Mouse (Mus musculus): ENCODE data around the gene Ush1g. TPM values are rescaled to one million over a fixed set of nuclear protein-coding genes. Genes with fewer than 3 reads are reported as not detected.

Ush1g gene
- polyA plus RNA-seq, 1 experiment, result 0.16 TPM

- H3K27me3 ChIP-seq (ENCODE audit: control insufficient read depth, insufficient read depth, insufficient read length), result peaks cover 41% of the 10 kb centered on the region
- no peak overlapping the region for H3K4me2 ChIP-seq (ENCODE audit: low read depth)
- H3ac ChIP-seq (ENCODE audit: control insufficient read depth, insufficient read length), result no peak overlapping the region
- no peak for TF ChIP-seq POLR2A (IDR thresholded peaks at IDR 0.05; ENCODE audit: insufficient read length, low read depth)
- no peaks in the 10 kb centered on the region for H3K36me3 ChIP-seq (ENCODE audit: control insufficient read depth, insufficient read depth)
- H3K4me3 ChIP-seq, result no peak overlapping the region
- H3K79me2 ChIP-seq (ENCODE audit: control insufficient read depth, insufficient read depth), result no peaks in the 10 kb centered on the region
These were observed 53.9 kb downstream of the Ush1g start for GRCm38 (mm10) chr11:115267958-115268357.

DNA sequence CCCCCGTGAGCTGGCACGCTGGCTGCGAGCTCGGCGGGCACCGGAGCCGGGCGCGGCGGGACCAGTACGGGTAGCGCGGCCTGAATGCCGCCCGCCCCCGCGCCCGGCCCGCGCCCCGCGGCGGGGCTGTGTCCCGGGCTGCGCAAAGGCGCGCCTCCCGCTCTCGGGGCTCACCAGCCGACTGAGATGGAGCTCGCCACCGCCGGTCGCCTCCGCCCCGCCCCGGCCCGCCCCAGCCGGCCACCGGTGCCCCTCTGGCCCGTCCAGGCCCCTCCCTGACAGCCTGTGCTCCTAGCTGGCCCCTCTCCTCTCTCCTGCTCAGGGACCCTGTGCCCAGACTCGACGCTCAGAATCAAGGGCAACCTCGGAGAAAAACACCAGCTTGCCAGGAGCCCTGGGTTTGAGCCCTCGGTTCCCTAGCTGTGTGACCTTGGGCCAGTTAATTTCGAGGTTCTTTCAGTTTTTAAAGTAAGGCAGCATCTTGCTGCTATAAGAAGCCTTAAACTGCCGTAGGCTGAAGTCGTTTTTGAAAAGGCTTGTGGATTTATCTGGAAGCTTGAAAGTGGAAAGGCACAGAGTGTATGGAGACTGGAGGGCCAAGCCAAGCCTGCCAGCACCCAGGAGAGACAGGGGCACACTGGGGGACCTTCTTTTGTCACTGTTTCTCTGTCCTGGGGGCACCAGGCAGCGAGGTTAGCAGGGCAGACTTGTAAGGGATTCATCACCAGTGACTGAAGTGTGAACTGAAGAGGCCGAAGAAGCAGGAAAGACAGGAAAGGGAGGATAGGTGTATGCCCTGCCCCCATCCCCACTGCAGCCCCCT is 54.6 kb downstream of the Ush1g start, which contains the start of gene Grin2c:
Grin2c (minus strand) TSS at position 183 of the 823 bp plus-strand sequence.
- Histone ChIP-seq H3K27me3 (ENCODE audit: control insufficient read depth, insufficient read depth, insufficient read length) (peaks cover 48% of the 10 kb centered on the region), H3K4me2 (ENCODE audit: low read depth) (no peak within 1 kb of the TSS), H3K79me2 (ENCODE audit: control insufficient read depth, insufficient read depth) (no peaks in the 10 kb centered on the region), H3K36me3 (ENCODE audit: control insufficient read depth, insufficient read depth) (no peaks in the 10 kb centered on the region), H3K4me3 (no peak within 1 kb of the TSS), H3ac (ENCODE audit: control insufficient read depth, insufficient read length) (no peak within 1 kb of the TSS)
- TF ChIP-seq POLR2A (IDR thresholded peaks at IDR 0.05; ENCODE audit: insufficient read length, low read depth) (no peak), SRF (IDR thresholded peaks at IDR 0.05; ENCODE audit: control insufficient read depth, insufficient read length, low read depth) (no peak), E2F4 (IDR thresholded peaks at IDR 0.05; ENCODE audit: insufficient read depth) (no peak), MYOG (IDR thresholded peaks at IDR 0.05; ENCODE audit: control insufficient read depth in 1 of 3, insufficient read depth in 1 of 3, insufficient read length in 2 of 3, low read depth in 2 of 3) (no peak), REST (IDR thresholded peaks at IDR 0.05; ENCODE audit: insufficient read depth, insufficient read length) (no peak), TCF3 (IDR thresholded peaks at IDR 0.05; ENCODE audit: insufficient read length, low read depth) (no peak), MYOD1 (IDR thresholded peaks at IDR 0.05; ENCODE audit: control insufficient read depth in 1 of 3, insufficient read length in 2 of 3, low read depth in 2 of 3) (no peak), POLR2AphosphoS2 (IDR thresholded peaks at IDR 0.05; ENCODE audit: insufficient read length, low read depth) (no peak), TCF12 (IDR thresholded peaks at IDR 0.05; ENCODE audit: insufficient read depth, poor library complexity, severe bottlenecking) (no peak), MAX (IDR thresholded peaks at IDR 0.05; ENCODE audit: low read depth) (no peak), CEBPB (IDR thresholded peaks at IDR 0.05; ENCODE audit: insufficient read depth, poor library complexity, severe bottlenecking) (no peak), USF1 (IDR thresholded peaks at IDR 0.05; ENCODE audit: low read depth) (no peak)

GRCm38 (mm10) chr11:115266400-115266778 is 55.5 kb downstream of the Ush1g start:
- Histone ChIP-seq H3K4me3 (no peak overlapping the region), H3K27me3 (ENCODE audit: control insufficient read depth, insufficient read depth, insufficient read length) (peaks cover 55% of the 10 kb centered on the region), H3ac (ENCODE audit: control insufficient read depth, insufficient read length) (no peak overlapping the region), H3K36me3 (ENCODE audit: control insufficient read depth, insufficient read depth) (no peaks in the 10 kb centered on the region), H3K79me2 (ENCODE audit: control insufficient read depth, insufficient read depth) (no peaks in the 10 kb centered on the region), H3K4me2 (ENCODE audit: low read depth) (no peak overlapping the region)
- TF ChIP-seq MYOG (IDR thresholded peaks at IDR 0.05; ENCODE audit: control insufficient read depth in 1 of 3, insufficient read depth in 1 of 3, insufficient read length in 2 of 3, low read depth in 2 of 3), result no peak

DNA sequence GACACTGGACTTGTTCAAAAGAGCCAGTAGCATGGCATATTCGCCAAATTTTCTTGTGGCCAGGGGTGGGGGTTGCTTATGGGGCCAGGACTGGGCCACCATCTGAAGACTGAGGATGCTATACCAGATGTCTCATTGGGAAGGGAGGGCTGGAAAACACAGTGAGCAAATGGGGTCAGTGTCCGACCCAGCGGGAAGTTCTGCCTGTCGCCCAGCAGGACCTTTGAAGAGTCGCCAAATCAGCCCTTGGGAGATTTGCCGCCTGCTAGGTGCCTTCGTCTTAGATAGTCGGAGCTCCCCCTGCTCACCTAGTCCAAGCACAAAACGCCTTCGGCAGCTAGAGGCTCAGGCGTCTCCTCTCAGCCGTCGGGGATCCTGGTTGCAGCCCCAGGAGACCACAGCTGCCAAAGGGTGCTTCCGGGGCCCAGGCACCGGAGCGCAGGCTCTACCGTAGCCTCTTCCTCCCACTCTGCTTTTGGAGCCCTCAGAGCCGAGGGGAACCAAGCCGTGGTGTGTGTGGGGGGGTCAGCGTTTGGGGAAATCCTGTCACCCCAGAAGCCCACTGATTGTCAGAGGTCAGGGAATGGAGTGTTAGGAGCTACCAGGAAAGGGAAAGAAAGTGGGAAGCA is 56.0 kb downstream of the Ush1g start:
- TF ChIP-seq POLR2AphosphoS2 (IDR thresholded peaks at IDR 0.05; ENCODE audit: insufficient read length, low read depth) (no peak), TCF3 (IDR thresholded peaks at IDR 0.05; ENCODE audit: insufficient read length, low read depth) (no peak), POLR2A (IDR thresholded peaks at IDR 0.05; ENCODE audit: insufficient read length, low read depth) (no peak), CEBPB (IDR thresholded peaks at IDR 0.05; ENCODE audit: insufficient read depth, poor library complexity, severe bottlenecking) (no peak), MYOG (IDR thresholded peaks at IDR 0.05; ENCODE audit: control insufficient read depth in 1 of 3, insufficient read depth in 1 of 3, insufficient read length in 2 of 3, low read depth in 2 of 3) (no peak), SRF (IDR thresholded peaks at IDR 0.05; ENCODE audit: control insufficient read depth, insufficient read length, low read depth) (no peak), MYOD1 (IDR thresholded peaks at IDR 0.05; ENCODE audit: control insufficient read depth in 1 of 3, insufficient read length in 2 of 3, low read depth in 2 of 3) (no peak), E2F4 (IDR thresholded peaks at IDR 0.05; ENCODE audit: insufficient read depth) (no peak), MAX (IDR thresholded peaks at IDR 0.05; ENCODE audit: low read depth) (no peak), REST (IDR thresholded peaks at IDR 0.05; ENCODE audit: insufficient read depth, insufficient read length) (no peak), USF1 (IDR thresholded peaks at IDR 0.05; ENCODE audit: low read depth) (no peak), TCF12 (IDR thresholded peaks at IDR 0.05; ENCODE audit: insufficient read depth, poor library complexity, severe bottlenecking) (no peak)
- peaks cover 57% of the 10 kb centered on the region for H3K27me3 ChIP-seq (ENCODE audit: control insufficient read depth, insufficient read depth, insufficient read length)
- H3K79me2 ChIP-seq (ENCODE audit: control insufficient read depth, insufficient read depth), result no peaks in the 10 kb centered on the region
- H3K4me3 ChIP-seq, result no peak overlapping the region
- no peaks in the 10 kb centered on the region for H3K36me3 ChIP-seq (ENCODE audit: control insufficient read depth, insufficient read depth)
- H3ac ChIP-seq (ENCODE audit: control insufficient read depth, insufficient read length), result no peak overlapping the region
- H3K4me2 ChIP-seq (ENCODE audit: low read depth), result no peak overlapping the region

Other genes with a start within 250 kb of the Ush1g start
- 0.02 TPM for gene Rab37, start 230.6 kb downstream of the Ush1g start, polyA plus RNA-seq (2012; fragmentation: generic; extraction: Trizol)
- not detected for gene Cd300lf, start 188.0 kb downstream of the Ush1g start, polyA plus RNA-seq (2012; fragmentation: generic; extraction: Trizol)
- gene Slc9a3r1, start 158.7 kb downstream of the Ush1g start, polyA plus RNA-seq (2012; fragmentation: generic; extraction: Trizol), result 16.1 TPM
- 15.5 TPM for gene Tmem104, start 134.6 kb downstream of the Ush1g start, polyA plus RNA-seq (2012; fragmentation: generic; extraction: Trizol)
- 22.6 TPM for gene Nat9, start 134.2 kb downstream of the Ush1g start, polyA plus RNA-seq (2012; fragmentation: generic; extraction: Trizol)
- not detected for gene Grin2c, start 54.8 kb downstream of the Ush1g start, polyA plus RNA-seq (2012; fragmentation: generic; extraction: Trizol)
- gene Fdxr, start 45.0 kb downstream of the Ush1g start, polyA plus RNA-seq (2012; fragmentation: generic; extraction: Trizol), result 13.9 TPM
- gene Fads6, start 24.4 kb downstream of the Ush1g start, polyA plus RNA-seq (2012; fragmentation: generic; extraction: Trizol), result 0.62 TPM
- gene Otop2, start 14.9 kb downstream of the Ush1g start, polyA plus RNA-seq (2012; fragmentation: generic; extraction: Trizol), result 0.01 TPM
- gene Otop3, start 12.7 kb upstream of the Ush1g start, polyA plus RNA-seq (2012; fragmentation: generic; extraction: Trizol), result not detected
- gene Hid1, start 45.7 kb upstream of the Ush1g start, polyA plus RNA-seq (2012; fragmentation: generic; extraction: Trizol), result 63.1 TPM
- gene Cdr2l, start 59.9 kb upstream of the Ush1g start, polyA plus RNA-seq (2012; fragmentation: generic; extraction: Trizol), result 52.8 TPM
- gene Mrpl58, start 81.7 kb upstream of the Ush1g start, polyA plus RNA-seq (2012; fragmentation: generic; extraction: Trizol), result 201 TPM
- gene Atp5h, start 97.9 kb upstream of the Ush1g start, polyA plus RNA-seq (2012; fragmentation: generic; extraction: Trizol), result 693 TPM
- 27.3 TPM for gene Kctd2, start 98.1 kb upstream of the Ush1g start, polyA plus RNA-seq (2012; fragmentation: generic; extraction: Trizol)
- not detected for gene Trim80, start 118.5 kb upstream of the Ush1g start, polyA plus RNA-seq (2012; fragmentation: generic; extraction: Trizol)
- gene Slc16a5, start 140.4 kb upstream of the Ush1g start, polyA plus RNA-seq (2012; fragmentation: generic; extraction: Trizol), result 0.10 TPM
- gene Armc7, start 153.6 kb upstream of the Ush1g start, polyA plus RNA-seq (2012; fragmentation: generic; extraction: Trizol), result 6.2 TPM
- gene Nt5c, start 169.8 kb upstream of the Ush1g start, polyA plus RNA-seq (2012; fragmentation: generic; extraction: Trizol), result 64.0 TPM
- 386 TPM for gene Jpt1, start 192.3 kb upstream of the Ush1g start, polyA plus RNA-seq (2012; fragmentation: generic; extraction: Trizol)
- gene Sumo2, start 214.2 kb upstream of the Ush1g start, polyA plus RNA-seq (2012; fragmentation: generic; extraction: Trizol), result 176 TPM
- gene Nup85, start 242.4 kb upstream of the Ush1g start, polyA plus RNA-seq (2012; fragmentation: generic; extraction: Trizol), result 41.1 TPM